Mouse (Mus musculus) liver, embryonic 14.5 days (tissue): ENCODE measurements around the gene Pop4.

Source experiments
- CTCF ChIP-seq: IDR thresholded peaks from 2 replicates; pipeline ENCODE4 v1.5.1; 2016; ENCODE audit warnings: antibody characterized with exemption, low read depth, control low read depth
- EP300 ChIP-seq: IDR thresholded peaks from 2 replicates; pipeline ENCODE4 v1.6.1; 2016; ENCODE audit warnings: antibody characterized with exemption, low read depth

- no peak for TF ChIP-seq CTCF
- no peak for TF ChIP-seq EP300
These were observed 238 bp upstream of the Pop4 start for GRCm38 (mm10) chr7:38271511-38271811.
